Mouse (Mus musculus) lung, postnatal 0 days (tissue): ENCODE results near the gene Ltbp4.

ENCODE experiments used
- CTCF ChIP-seq: IDR thresholded peaks from 2 replicates; pipeline ENCODE4 v1.5.1; 2016; ENCODE audit warnings: antibody characterized with exemption, mild to moderate bottlenecking
- EP300 ChIP-seq: IDR thresholded peaks from 2 replicates; pipeline ENCODE4 v1.6.1; 2016; ENCODE audit warnings: antibody characterized with exemption, mild to moderate bottlenecking, control low read depth

- TF ChIP-seq CTCF (peak; percentile 41), EP300 (0 out of 2 replicates have a peak, but pooled peaks have one; percentile 14)
Measured at GRCm38 (mm10) chr7:27334405-27334911, 3.0 kb downstream of the Ltbp4 start.
